Mouse (Mus musculus): ENCODE measurements around the gene Arfgap1.

The Arfgap1 gene

GRCm38 (mm10) chr2:180967010-180967763 lies at the start of gene Arfgap1:
TSS of gene Arfgap1 (plus strand) at chr2:180967225.
- DNase-seq, result peak; percentile 94

DNA sequence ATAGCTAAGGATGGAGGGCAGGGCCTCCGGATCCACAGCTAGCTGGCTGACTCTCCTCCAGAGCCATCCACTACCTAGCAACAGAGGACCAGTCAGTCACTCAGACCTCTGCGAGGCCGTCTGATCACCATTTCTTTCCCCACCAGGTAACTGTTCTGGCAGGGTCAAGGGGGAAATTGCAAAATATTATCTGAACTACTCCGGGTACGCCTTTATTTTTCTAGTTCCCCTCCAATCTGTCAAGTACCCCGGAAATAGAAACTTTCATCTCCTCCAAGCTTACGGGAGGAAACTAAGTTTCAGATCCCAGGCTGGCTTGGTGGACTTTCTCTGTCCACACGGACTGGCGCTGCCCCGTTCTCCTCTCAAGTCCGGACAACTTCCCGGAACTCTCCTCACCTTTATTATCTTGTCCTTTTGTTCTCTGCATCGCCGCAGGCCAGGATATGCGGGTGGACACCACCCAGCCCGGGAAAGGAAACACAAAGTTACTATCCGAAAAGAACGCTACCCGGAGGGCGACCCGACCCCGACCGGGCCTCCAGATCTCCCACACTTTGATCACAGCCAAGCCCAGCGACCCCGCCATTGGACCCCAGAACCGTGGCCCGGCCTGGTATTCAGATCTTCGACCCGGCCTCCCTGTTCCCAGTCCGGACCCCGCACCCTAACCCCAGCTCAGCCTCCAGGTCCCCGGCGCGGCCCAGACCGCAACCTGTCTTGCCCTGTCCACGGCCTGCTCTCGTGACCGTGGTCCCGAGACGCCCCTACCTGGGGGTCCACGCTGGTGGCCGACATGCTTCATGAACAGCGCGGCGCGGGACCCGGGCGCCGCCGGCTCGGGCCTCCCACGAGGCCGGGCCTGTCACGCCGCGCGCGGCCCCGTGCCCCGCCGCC lies 46.9 kb upstream of the Arfgap1 start:
- no peak for DNase-seq

GRCm38 (mm10) chr2:180920810-180921400 lies 46.1 kb upstream of the Arfgap1 start, which contains the start of gene Ythdf1:
TSS of gene Ythdf1 (minus strand) at chr2:180920949.
- peak; percentile 97 for DNase-seq

GRCm38 (mm10) chr2:180922739-180923138 lies 44.3 kb upstream of the Arfgap1 start:
- no peak for DNase-seq

DNA sequence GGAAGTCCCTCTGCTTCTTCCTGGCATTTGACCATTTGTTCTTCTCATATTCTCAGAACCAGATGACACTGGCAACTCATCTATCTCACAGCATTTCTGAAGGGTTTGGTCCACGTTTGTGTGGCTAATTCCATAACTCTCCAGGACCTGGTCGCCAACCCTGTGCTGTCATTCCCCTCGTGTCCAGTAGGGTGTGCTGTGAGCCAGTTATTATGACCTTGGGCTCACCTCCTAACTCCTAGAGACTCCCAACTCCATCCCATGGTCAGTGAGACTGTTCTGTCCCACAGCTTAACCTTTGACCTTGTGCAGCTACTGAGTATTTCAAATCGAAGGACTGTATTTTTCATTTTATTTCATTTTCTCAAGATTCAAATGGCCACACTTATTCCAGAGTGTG lies 41.8 kb upstream of the Arfgap1 start:
- DNase-seq, result peak; percentile 82

- no peak for DNase-seq
Measured at GRCm38 (mm10) chr2:180928723-180929122, 38.3 kb upstream of the Arfgap1 start, which contains the start of gene Birc7. TSS of gene Birc7 (plus strand) at chr2:180929023.

DNA sequence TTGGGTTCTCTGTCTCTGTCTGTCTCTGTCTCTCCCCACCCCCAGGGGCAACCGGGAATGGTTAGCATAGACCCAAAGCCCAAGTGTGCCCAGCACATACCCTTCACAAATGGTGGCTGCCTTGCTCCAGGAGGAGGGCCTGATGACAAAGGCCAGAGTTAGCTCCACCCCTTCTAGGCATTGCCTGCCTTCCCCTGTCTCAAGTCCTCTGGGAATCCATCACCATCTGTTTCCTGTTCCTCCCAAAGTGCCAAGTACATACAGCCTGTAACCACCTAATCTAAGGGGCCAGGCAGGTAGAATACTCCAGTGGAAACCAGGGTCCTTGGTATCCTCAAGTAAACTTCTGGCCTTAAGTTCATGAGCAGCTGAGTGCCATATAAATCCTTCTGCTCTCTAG lies 34.6 kb upstream of the Arfgap1 start:
- no peak for DNase-seq

GRCm38 (mm10) chr2:180940187-180940586 lies 26.8 kb upstream of the Arfgap1 start:
- DNase-seq, result no peak

DNA sequence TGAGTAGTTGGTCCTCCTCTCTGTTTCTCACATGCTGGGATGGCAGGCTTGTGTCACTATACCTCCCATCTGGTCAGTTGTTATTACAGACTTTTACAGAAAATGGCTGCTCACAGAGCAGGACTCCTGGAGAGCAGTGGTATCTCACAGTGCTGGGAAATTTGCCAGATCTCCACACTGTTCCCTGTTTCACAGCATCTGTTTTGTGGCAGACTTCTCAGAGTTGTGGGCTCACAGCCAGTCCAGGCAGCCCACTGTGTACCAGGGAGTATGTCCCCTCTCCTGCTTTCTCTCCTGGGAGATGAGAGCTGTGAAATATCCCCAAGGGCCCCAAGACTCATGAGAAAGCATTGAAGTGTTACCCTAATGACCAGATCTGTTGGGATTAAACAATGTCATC lies 25.2 kb upstream of the Arfgap1 start:
- DNase-seq, result no peak

DNA sequence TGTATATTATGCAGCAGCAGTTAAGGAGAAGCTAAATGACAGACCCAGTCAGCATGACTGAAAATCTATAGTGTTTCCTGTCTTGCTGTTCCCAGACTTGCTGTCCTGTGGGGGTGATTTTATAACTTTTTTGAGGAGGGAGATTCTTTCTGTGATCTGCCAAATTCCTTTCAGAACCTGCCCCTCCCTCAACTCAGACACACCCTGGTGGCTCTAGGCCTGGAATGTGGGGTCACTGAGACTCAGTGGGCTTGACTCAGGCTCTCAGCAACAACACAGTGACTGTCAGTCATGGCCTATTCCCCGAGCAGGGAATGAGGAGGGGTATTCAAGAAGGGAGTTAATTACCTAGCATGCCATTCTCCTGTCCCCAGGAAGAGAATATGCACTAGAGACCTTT lies 17.1 kb upstream of the Arfgap1 start:
- DNase-seq, result no peak

- DNase-seq, result peak; percentile 89
Measured at GRCm38 (mm10) chr2:180952731-180953171, 14.3 kb upstream of the Arfgap1 start.

DNA sequence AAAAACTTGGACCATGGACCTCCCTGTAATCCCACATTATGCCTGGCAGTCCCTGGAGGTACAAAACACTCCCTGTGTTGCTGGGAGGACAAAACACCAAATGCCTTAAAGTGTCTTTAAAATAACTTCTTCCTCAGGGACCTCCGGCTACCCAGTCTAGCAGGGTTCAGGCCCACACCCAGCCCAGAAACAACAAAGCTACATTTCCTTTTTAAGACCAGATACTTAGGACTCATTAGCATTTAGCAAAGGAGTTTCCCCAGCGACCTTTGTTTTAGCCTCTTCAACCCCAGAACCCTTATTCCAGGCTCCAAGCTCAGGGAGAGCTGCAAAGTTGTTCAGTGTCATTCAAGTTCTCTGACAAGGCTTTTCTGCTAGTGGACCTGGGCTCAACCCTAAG lies 13.4 kb upstream of the Arfgap1 start:
- no peak for DNase-seq

- DNase-seq, result peak; percentile 96
Measured at GRCm38 (mm10) chr2:180954061-180955047, 12.7 kb upstream of the Arfgap1 start, which contains the start of gene Nkain4. TSS of gene Nkain4 (minus strand) at chr2:180954699.

DNA sequence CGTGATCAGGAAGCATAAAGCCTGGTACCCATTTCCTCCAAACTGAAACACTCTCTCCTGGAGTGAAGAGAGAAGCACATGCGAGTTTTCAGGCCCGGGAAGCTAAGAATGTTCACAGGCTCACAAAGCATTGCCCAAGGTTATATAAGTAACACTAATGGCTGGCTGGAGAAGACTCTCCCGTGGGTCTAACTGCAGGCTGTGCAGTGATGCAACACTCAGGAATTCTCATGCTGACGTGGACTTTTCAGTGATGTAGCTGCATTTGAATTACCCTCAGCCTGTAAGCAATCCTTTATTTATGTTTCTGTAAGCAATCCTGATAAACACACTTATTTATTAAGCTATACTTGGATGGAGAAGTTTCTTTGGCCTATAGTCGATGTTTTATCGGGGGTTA lies 7.4 kb upstream of the Arfgap1 start:
- no peak for DNase-seq

DNA sequence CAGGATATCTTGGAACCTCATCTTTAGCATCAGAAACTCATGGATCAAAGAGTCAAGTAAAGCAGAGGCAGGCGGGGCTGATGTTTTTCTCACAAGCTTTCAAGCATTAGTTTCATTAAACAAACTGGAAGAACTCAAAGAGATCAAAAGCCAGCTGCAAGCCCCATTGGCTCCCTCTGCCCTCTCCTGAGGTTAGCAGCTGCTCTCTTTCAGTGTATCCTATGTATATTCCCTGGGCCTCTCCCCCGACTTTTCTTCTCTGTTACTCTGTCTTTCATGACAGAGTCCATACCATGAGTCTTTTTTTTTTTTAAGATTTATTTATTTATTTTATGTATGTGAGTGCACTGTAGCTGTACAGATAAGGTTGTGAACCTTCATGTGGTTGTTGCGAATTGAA lies 6.8 kb upstream of the Arfgap1 start:
- no peak for DNase-seq

GRCm38 (mm10) chr2:180962616-180963308 lies 4.3 kb upstream of the Arfgap1 start:
- DNase-seq, result no peak

GRCm38 (mm10) chr2:180963956-180964355 lies 3.1 kb upstream of the Arfgap1 start:
- DNase-seq, result peak; percentile 85

- DNase-seq, result peak; percentile 26
Measured at GRCm38 (mm10) chr2:180966092-180966882, 738 bp upstream of the Arfgap1 start.

GRCm38 (mm10) chr2:180981133-180981532 lies 14.1 kb downstream of the Arfgap1 start:
- no peak for DNase-seq

DNA sequence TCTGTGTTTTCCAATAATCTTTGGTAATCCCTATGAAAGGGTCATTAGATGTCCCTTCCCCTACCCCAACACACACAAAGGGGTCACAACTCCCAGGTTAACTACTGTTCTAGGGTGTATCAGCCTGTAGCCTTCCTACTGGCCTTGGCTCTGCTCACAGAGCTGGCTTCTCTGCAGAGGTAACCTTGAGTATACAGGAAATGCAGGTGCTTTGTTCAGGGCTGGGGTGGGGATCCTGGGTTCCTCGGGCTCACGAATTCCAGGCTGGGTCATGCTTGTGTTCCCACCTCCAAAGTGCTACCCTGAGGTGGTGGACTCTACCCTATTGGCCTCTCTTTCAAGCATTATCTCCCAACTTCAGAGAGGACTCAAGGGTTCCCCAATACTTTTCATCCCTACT lies 18.6 kb downstream of the Arfgap1 start:
- no peak for DNase-seq
